Mouse (Mus musculus) lung, postnatal 4 days (tissue): ENCODE measurements around the gene Fam129b.
"Not testable (repeated sequence)": the region's sequence is repeated elsewhere in the genome, so short reads cannot be mapped to it uniquely, and the experiment has no call there.

ENCODE experiments used
- DNase-seq, 2 experiments: peaks; one replicate each; pipeline ENCODE4 v3.0.0; 2021

Fam129b gene

GRCm38 (mm10) chr2:32875675-32876489, at the start of gene Fam129b:
Fam129b (plus strand) TSS chr2:32876114.
- DNase-seq, result peak; percentile 93 to 94

GRCm38 (mm10) chr2:32828979-32829676, 46.8 kb upstream of the Fam129b start:
- DNase-seq, result no peak

- peak; percentile 69 to 78 for DNase-seq
These were observed 41.4 kb upstream of the Fam129b start for GRCm38 (mm10) chr2:32834496-32834895.

- no peak for DNase-seq
These were observed 40.3 kb upstream of the Fam129b start for GRCm38 (mm10) chr2:32835588-32835987.

- DNase-seq, result no peak
These were observed 37.6 kb upstream of the Fam129b start for GRCm38 (mm10) chr2:32838147-32838884.

- no peak for DNase-seq
These were observed 36.7 kb upstream of the Fam129b start for GRCm38 (mm10) chr2:32839261-32839660.

- DNase-seq, result no peak
These were observed 34.8 kb upstream of the Fam129b start for GRCm38 (mm10) chr2:32841099-32841498.

GRCm38 (mm10) chr2:32842558-32842957, 33.4 kb upstream of the Fam129b start:
- no peak for DNase-seq

- no peak for DNase-seq
These were observed 30.3 kb upstream of the Fam129b start for GRCm38 (mm10) chr2:32845572-32846100.

GRCm38 (mm10) chr2:32846101-32846804, 29.7 kb upstream of the Fam129b start:
- peak; percentile 72 to 80 for DNase-seq

- peak; percentile 93 to 96 for DNase-seq
These were observed 29.0 kb upstream of the Fam129b start, which contains the start of gene Stxbp1 for GRCm38 (mm10) chr2:32846805-32847467. Stxbp1 (minus strand) TSS chr2:32847245.

GRCm38 (mm10) chr2:32847468-32847821, 28.5 kb upstream of the Fam129b start:
- no peak for DNase-seq

- DNase-seq, result peak; percentile 60 to 73
These were observed 23.8 kb upstream of the Fam129b start for GRCm38 (mm10) chr2:32852156-32852555.

GRCm38 (mm10) chr2:32853716-32854115, 22.2 kb upstream of the Fam129b start:
- DNase-seq, result not testable (repeated sequence)

- peak; percentile 89 to 91 for DNase-seq
These were observed 21.7 kb upstream of the Fam129b start for GRCm38 (mm10) chr2:32854206-32854605.

- no peak for DNase-seq
These were observed 20.7 kb upstream of the Fam129b start for GRCm38 (mm10) chr2:32855046-32855785.

- DNase-seq, result no peak
These were observed 20.0 kb upstream of the Fam129b start for GRCm38 (mm10) chr2:32855790-32856465.

GRCm38 (mm10) chr2:32857584-32857983, 18.3 kb upstream of the Fam129b start:
- peak; percentile 89 for DNase-seq

GRCm38 (mm10) chr2:32859010-32859621, 16.8 kb upstream of the Fam129b start:
- peak; percentile 57 to 75 for DNase-seq

- peak in 1 of 2 experiments; percentile 19 for DNase-seq
These were observed 16.3 kb upstream of the Fam129b start for GRCm38 (mm10) chr2:32859622-32860012.
